Mouse (Mus musculus): Measurements from ENCODE around the gene Hdgfl3. TPM values are rescaled to one million over a fixed set of nuclear protein-coding genes. Genes with fewer than 3 reads are reported as not detected.

The Hdgfl3 gene
- polyA plus RNA-seq, 1 experiment, result 22.7 TPM

DNA sequence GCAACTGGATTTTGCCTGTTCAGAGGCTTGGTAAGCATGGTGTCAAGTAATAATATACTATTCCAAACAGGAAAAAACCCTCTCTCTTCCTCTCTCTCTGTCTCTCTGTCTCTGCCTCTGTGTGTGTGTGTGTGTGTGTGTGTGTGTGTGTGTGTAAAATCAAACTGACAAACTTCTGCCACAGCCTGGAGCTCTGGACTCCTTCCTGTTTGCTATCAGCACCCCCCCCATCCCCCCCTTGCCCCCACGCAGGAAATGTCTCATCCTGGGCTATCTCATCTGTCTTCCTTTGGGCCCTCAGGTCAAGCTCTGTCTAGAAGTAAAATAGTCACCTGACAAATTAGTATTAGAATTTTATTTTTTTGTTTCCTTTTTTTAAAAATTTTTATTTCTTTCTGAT, 60.5 kb downstream of the Hdgfl3 start:
- TF ChIP-seq CTCF (IDR thresholded peaks at IDR 0.05; ENCODE audit: borderline replicate concordance, insufficient read depth, low read length), result no peak
- no peak for TF ChIP-seq POLR2A (IDR thresholded peaks at IDR 0.05; ENCODE audit: low read depth, low read length)
- no peak overlapping the region for H3K27ac ChIP-seq (ENCODE audit: insufficient read depth, low read length)
- H3K4me1 ChIP-seq (ENCODE audit: control insufficient read depth, insufficient read depth, low read length), result no peaks in the 10 kb centered on the region; the same call in 1 of the 2 replicates
- no peak overlapping the region for H3K4me3 ChIP-seq (ENCODE audit: insufficient read depth, low read length)

DNA sequence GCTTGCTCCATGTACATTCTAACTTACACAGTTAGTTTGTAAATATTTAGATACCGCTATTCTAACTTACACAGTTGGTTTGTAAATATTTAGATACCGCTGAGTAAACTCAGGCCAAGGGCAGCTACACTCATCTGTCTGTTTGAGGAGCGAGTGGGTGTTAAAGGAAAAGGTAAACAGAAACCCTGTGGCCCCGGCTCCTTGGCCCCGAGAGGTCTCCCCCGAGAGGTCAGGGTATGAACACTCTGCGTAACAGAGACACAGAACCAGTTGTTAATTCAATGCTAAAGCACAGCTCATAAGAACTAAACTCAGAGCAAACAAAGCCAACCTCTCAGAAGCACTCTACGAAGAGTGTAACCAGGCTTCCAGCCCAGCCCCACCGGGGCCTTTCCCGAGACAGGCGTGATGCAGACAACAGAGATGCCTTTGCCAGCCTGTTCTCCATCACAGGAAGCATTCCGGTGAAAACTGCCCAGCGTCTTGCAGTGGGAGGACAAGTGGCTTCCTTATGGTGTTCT, 61.7 kb downstream of the Hdgfl3 start:
- no peaks in the 10 kb centered on the region; the same call in 1 of the 2 replicates for H3K4me1 ChIP-seq (ENCODE audit: control insufficient read depth, insufficient read depth, low read length)
- no peak overlapping the region for H3K27ac ChIP-seq (ENCODE audit: insufficient read depth, low read length)
- H3K4me3 ChIP-seq (ENCODE audit: insufficient read depth, low read length), result no peak overlapping the region
- no peak for TF ChIP-seq CTCF (IDR thresholded peaks at IDR 0.05; ENCODE audit: borderline replicate concordance, insufficient read depth, low read length)
- TF ChIP-seq POLR2A (IDR thresholded peaks at IDR 0.05; ENCODE audit: low read depth, low read length), result no peak

DNA sequence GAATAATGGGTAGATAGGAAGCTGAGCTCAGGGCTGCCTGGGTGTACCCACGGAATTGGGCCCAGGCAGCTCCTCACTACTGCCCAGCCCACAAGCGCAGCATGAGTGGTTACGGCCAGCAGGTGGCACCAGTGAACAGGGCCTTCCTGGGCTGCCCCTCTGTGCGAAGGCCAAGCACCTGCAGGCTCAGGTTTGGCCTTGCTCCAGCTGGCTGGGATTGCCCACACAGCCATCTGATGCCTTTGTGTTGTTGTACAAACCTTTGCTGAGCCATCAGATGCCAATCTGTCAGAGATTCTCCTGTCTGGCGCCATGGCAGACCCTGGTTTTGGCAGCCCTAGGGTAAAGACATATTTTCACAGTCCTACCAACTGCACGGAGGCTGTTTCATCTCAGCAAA, 66.1 kb downstream of the Hdgfl3 start:
- no peak for TF ChIP-seq POLR2A (IDR thresholded peaks at IDR 0.05; ENCODE audit: low read depth, low read length)
- peak; percentile 96 for TF ChIP-seq CTCF (IDR thresholded peaks at IDR 0.05; ENCODE audit: borderline replicate concordance, insufficient read depth, low read length)
- H3K27ac ChIP-seq (ENCODE audit: insufficient read depth, low read length), result no peak overlapping the region
- H3K4me3 ChIP-seq (ENCODE audit: insufficient read depth, low read length), result no peak overlapping the region
- H3K4me1 ChIP-seq (ENCODE audit: control insufficient read depth, insufficient read depth, low read length), result no peaks in the 10 kb centered on the region

DNA sequence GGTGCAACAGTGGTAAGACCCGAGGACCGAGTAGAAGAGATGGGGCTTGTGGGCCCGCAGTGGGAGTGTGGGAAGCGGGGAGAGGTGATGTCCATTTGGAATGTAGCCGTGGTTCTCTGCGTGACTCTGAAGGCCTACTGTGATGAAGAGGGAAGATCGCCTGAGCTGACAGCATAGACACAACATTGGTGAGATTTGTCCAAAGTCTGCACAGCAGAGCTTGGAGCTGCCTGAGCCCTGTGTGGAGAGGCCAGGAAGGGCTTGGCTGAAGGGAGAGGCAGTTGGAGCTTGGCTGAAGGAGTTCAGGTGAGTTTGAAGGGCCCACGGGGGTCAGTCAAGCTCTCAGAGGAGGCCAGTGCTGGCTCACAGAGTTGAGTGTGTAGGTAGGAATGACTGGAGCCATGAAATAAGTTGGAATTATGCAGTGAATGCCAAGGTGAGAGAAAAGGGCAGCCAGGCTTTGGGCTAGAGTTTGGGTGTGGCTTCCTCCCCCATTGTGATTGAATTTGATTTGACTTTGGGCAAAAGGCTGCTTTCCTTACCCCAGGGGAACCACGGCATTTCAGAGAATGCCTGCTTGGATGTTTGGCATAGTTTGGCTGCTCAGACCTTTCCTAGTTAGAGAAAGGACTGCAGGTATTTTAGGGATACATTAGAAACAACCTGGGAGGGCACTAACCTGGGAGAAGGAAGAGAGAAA, 66.9 kb downstream of the Hdgfl3 start:
- TF ChIP-seq CTCF (IDR thresholded peaks at IDR 0.05; ENCODE audit: borderline replicate concordance, insufficient read depth, low read length), result no peak
- no peak for TF ChIP-seq POLR2A (IDR thresholded peaks at IDR 0.05; ENCODE audit: low read depth, low read length)
- H3K4me3 ChIP-seq (ENCODE audit: insufficient read depth, low read length), result no peak overlapping the region
- no peak overlapping the region for H3K27ac ChIP-seq (ENCODE audit: insufficient read depth, low read length)
- no peaks in the 10 kb centered on the region for H3K4me1 ChIP-seq (ENCODE audit: control insufficient read depth, insufficient read depth, low read length)

DNA sequence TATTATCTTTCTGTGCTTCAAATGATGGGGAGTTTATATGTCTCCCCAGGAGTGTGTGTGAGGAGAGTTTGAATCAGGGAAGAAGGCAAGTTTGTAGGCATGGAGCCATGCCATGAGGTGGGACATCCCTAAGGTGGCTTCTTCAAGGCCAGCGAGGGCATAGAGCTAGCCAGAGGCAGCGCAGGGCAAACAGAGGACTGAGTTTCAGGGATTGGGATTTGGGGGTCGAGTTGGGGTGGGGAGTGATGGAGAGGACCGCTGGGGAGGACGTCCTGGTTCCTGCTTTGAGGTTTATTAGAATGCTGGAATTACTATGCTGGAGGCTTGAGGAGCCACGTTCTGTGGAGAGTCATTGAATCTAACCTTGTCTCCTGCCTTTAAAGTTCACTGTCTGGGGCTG, 68.3 kb downstream of the Hdgfl3 start:
- no peak overlapping the region for H3K4me3 ChIP-seq (ENCODE audit: insufficient read depth, low read length)
- no peaks in the 10 kb centered on the region for H3K4me1 ChIP-seq (ENCODE audit: control insufficient read depth, insufficient read depth, low read length)
- no peak overlapping the region for H3K27ac ChIP-seq (ENCODE audit: insufficient read depth, low read length)
- no peak for TF ChIP-seq POLR2A (IDR thresholded peaks at IDR 0.05; ENCODE audit: low read depth, low read length)
- TF ChIP-seq CTCF (IDR thresholded peaks at IDR 0.05; ENCODE audit: borderline replicate concordance, insufficient read depth, low read length), result no peak

DNA sequence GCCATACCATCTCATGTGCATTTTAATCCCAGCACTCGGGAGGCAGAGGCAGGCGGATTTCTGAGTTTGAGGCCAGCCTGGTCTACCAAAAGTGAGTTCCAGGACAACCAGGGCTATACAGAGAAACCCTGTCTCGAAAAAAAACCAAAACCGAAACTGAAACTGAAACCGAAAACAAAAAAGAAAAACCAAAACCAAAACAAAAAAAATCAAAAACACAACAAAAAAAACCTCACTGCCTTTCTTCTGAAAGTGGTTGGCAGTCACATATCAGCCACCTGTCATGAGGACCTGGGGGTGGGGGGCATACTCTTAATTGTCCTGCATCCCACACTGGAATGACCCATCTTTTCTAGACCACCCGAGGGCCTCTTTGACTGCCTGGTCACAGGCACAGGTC, 69.7 kb downstream of the Hdgfl3 start:
- Histone ChIP-seq H3K27ac (ENCODE audit: insufficient read depth, low read length) (no peak overlapping the region), H3K4me1 (ENCODE audit: control insufficient read depth, insufficient read depth, low read length) (no peaks in the 10 kb centered on the region), H3K4me3 (ENCODE audit: insufficient read depth, low read length) (no peak overlapping the region)
- TF ChIP-seq CTCF (IDR thresholded peaks at IDR 0.05; ENCODE audit: borderline replicate concordance, insufficient read depth, low read length) (no peak), POLR2A (IDR thresholded peaks at IDR 0.05; ENCODE audit: low read depth, low read length) (no peak)

DNA sequence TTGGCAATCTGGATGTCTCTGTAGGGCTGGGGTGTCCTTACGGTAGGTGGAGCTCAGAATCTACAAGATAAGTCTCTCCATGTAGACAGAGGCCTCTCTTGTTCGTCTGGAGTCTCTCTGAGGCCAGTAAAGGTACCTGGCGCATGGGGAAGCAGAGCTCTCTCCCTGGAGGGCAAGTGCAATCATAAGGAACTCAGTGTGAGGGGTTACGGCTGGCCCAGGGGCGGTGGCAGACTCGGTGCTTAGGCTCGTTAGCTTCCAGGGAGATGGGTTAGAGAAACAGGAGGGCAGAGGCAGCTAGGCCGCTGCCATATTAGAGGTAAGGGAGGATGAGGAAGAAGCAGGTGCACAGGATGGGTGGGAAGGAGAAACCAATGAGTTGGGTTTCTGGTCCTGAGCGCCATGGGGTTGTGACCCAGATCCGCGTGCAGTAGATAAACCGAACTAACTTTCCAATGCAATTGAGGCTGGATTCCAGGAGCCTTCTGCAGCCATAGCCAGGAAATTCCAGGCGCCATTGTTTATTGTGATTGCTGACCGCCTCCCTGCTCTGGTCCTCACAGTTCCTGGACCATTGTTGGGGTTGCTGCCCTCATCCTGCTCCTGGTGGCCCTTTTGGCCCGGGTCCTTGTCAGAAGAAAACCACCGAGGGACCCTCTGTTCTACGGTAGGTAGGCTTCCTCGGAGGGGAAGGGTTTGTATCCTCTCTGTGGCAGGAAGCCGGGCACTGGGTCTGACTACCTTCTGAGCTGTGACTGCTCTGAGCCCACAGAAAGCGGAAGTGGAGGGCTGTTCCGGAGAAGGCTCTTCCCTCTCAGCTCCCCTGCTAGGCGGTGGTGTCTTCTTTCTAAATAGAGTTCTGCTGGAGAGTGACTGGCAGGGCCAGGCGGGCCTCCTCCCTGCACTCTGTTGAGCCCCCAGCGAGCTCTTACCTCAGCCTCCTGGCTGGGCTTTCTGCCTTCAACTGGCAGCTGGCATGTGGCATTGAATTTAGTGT, 71.4 kb downstream of the Hdgfl3 start:
- TF ChIP-seq POLR2A (IDR thresholded peaks at IDR 0.05; ENCODE audit: low read depth, low read length), result no peak
- TF ChIP-seq CTCF (IDR thresholded peaks at IDR 0.05; ENCODE audit: borderline replicate concordance, insufficient read depth, low read length), result no peak
- Histone ChIP-seq H3K4me1 (ENCODE audit: control insufficient read depth, insufficient read depth, low read length) (no peaks in the 10 kb centered on the region), H3K4me3 (ENCODE audit: insufficient read depth, low read length) (no peak overlapping the region), H3K27ac (ENCODE audit: insufficient read depth, low read length) (no peak overlapping the region)

DNA sequence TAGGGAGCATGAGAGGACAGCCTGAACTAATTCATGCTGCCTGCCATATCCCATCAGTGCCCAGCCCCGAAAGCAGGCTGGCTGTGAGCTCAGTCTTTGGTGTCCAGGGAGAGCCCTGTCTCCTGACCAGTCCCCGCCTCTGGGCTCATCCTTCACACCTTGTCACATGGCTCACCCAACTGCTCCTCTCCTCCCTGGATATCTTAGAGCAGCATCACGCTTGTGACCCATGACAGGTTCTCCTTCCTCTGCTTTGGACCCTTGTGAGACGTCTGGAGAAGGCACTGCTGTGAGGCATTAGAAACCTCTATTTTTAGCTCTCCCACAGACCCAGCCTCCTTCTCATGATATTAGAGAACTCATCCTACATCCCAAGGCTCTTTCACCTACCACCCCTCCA, 72.4 kb downstream of the Hdgfl3 start:
- TF ChIP-seq POLR2A (IDR thresholded peaks at IDR 0.05; ENCODE audit: low read depth, low read length) (no peak), CTCF (IDR thresholded peaks at IDR 0.05; ENCODE audit: borderline replicate concordance, insufficient read depth, low read length) (no peak)
- H3K27ac ChIP-seq (ENCODE audit: insufficient read depth, low read length), result no peak overlapping the region
- H3K4me1 ChIP-seq (ENCODE audit: control insufficient read depth, insufficient read depth, low read length), result no peaks in the 10 kb centered on the region
- no peak overlapping the region for H3K4me3 ChIP-seq (ENCODE audit: insufficient read depth, low read length)

DNA sequence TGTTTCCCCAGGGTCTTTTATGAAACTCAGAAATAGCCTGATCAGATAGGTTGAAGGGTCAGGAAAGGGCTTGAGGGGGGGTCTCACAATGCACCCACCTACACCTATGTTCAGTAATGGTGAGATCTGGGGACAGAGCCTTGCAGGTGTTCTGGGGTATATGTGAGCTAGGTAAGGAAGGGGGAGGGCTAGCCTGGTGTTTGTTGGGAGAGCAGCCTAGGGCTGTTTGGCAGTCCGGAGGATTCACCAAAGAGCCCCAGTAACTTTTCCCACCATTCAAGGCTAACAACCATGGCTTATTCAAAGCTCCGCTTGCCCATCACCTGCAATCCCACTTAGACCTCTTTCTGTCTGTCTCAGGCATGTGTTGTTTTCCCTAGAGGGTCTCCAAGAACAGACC, 72.8 kb downstream of the Hdgfl3 start:
- no peak for TF ChIP-seq POLR2A (IDR thresholded peaks at IDR 0.05; ENCODE audit: low read depth, low read length)
- TF ChIP-seq CTCF (IDR thresholded peaks at IDR 0.05; ENCODE audit: borderline replicate concordance, insufficient read depth, low read length), result no peak
- no peak overlapping the region for H3K4me3 ChIP-seq (ENCODE audit: insufficient read depth, low read length)
- H3K4me1 ChIP-seq (ENCODE audit: control insufficient read depth, insufficient read depth, low read length), result no peaks in the 10 kb centered on the region
- no peak overlapping the region for H3K27ac ChIP-seq (ENCODE audit: insufficient read depth, low read length)

Data from embryonic fibroblast, embryonic 13.5 days (primary cell).